Mouse (Mus musculus): ENCODE data around the gene Zan.

Zan gene

GRCm38 (mm10) chr5:137350205-137351057 lies 126.4 kb downstream of the Zan start:
- peak; percentile 22 for DNase-seq (ENCODE audit: low spot score)

- DNase-seq (ENCODE audit: low spot score) = peak; percentile 96
These were observed 127.3 kb downstream of the Zan start, which contains the start of gene Ephb4 for GRCm38 (mm10) chr5:137349384-137350204. Gene Ephb4 (plus strand): TSS chr5:137350109.

- no peak for DNase-seq (ENCODE audit: low spot score)
These were observed 128.1 kb downstream of the Zan start for GRCm38 (mm10) chr5:137348482-137349383.

- DNase-seq (ENCODE audit: low spot score) = no peak
These were observed 129.0 kb downstream of the Zan start for GRCm38 (mm10) chr5:137347856-137348255.

GRCm38 (mm10) chr5:137346983-137347382 lies 129.9 kb downstream of the Zan start:
- DNase-seq (ENCODE audit: low spot score) = no peak

- DNase-seq (ENCODE audit: low spot score) = no peak
These were observed 130.5 kb downstream of the Zan start for GRCm38 (mm10) chr5:137346388-137346787.

- no peak for DNase-seq (ENCODE audit: low spot score)
These were observed 131.0 kb downstream of the Zan start for GRCm38 (mm10) chr5:137345821-137346220.

GRCm38 (mm10) chr5:137343869-137344268 lies 133.0 kb downstream of the Zan start:
- DNase-seq (ENCODE audit: low spot score) = no peak

GRCm38 (mm10) chr5:137343412-137343811 lies 133.5 kb downstream of the Zan start:
- DNase-seq (ENCODE audit: low spot score) = no peak

GRCm38 (mm10) chr5:137342407-137343012 lies 134.4 kb downstream of the Zan start:
- DNase-seq (ENCODE audit: low spot score) = no peak

GRCm38 (mm10) chr5:137340222-137340621 lies 136.6 kb downstream of the Zan start:
- DNase-seq (ENCODE audit: low spot score) = no peak

- DNase-seq (ENCODE audit: low spot score) = no peak
These were observed 137.4 kb downstream of the Zan start for GRCm38 (mm10) chr5:137339290-137339979.

- no peak for DNase-seq (ENCODE audit: low spot score)
These were observed 138.1 kb downstream of the Zan start for GRCm38 (mm10) chr5:137338663-137339289.

- peak; percentile 97 for DNase-seq (ENCODE audit: low spot score)
These were observed 138.6 kb downstream of the Zan start for GRCm38 (mm10) chr5:137338256-137338655.

- DNase-seq (ENCODE audit: low spot score) = no peak
These were observed 139.7 kb downstream of the Zan start for GRCm38 (mm10) chr5:137337190-137337589.

GRCm38 (mm10) chr5:137335066-137335465 lies 141.8 kb downstream of the Zan start:
- no peak for DNase-seq (ENCODE audit: low spot score)

- DNase-seq (ENCODE audit: low spot score) = no peak
These were observed 142.5 kb downstream of the Zan start for GRCm38 (mm10) chr5:137334317-137334716.

GRCm38 (mm10) chr5:137333512-137334174 lies 143.2 kb downstream of the Zan start, which contains the start of gene Slc12a9:
Gene Slc12a9 (minus strand): TSS chr5:137333597.
- peak; percentile 96 for DNase-seq (ENCODE audit: low spot score)

GRCm38 (mm10) chr5:137332857-137333511 lies 143.9 kb downstream of the Zan start:
- no peak for DNase-seq (ENCODE audit: low spot score)
